Mouse (Mus musculus): ENCODE measurements around the gene Cdh9. TPM values are rescaled to one million over a fixed set of nuclear protein-coding genes. Genes with fewer than 3 reads are reported as not detected.

The Cdh9 gene
- not detected in 2 replicates for total RNA-seq (2014; fragmentation: Nextera tagmentation)
- 0.11 and 0.12 TPM in 2 replicates for total RNA-seq (2017)
- not detected in 2 replicates for polyA plus RNA-seq (2012)

DNA sequence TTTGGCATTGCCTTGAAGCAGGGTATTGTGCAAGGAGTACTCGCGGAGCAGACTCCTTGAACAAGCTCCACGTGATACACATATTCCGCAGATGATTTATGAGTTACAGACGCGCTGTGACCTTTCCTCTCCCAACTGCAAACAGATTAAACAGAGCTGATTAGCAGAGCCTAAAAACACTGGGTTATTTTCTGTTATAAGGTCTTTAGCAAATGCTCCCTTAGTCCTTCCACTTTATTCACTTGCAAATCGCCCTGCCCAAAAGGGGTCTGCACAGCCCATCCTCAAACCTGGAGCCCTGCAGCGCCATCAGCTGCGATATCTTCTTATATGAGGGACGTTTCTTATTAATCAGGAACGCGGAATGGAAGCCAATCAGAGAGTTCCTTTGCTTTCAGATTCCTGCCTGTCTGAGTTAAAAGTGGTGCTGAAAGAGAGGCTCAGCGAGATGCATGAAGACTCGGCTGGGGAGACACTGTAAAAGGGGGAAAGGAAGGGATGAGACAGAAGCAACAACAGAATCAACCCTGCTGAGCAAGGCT lies at the start of gene Cdh9:
Cdh9 (plus strand) TSS at position 287 of the 542 bp plus-strand sequence.
- Histone ChIP-seq H3K27me3 (ENCODE audit: insufficient read depth, low read length) (no peaks in the 10 kb centered on the region), H3K4me3 (ENCODE audit: low read depth, low read length) (no peak within 1 kb of the TSS), H3K9me3 (replicated peaks) (no peaks in the 10 kb centered on the region), H3K36me3 (replicated peaks) (no peaks in the 10 kb centered on the region), H3K4me1 (ENCODE audit: insufficient read depth, low read depth, low read length) (peaks cover 3% of the 10 kb centered on the region; the same call in 1 of the 2 replicates)
- DNase-seq (ENCODE audit: low spot score) = no peak
- ATAC-seq (ENCODE audit: extremely low read depth, insufficient number of reproducible peaks, low FRiP score, poor library complexity, severe bottlenecking) = no peak
- TF ChIP-seq TAL1 (conservative IDR thresholded peaks at IDR 0.05; ENCODE audit: low read depth, low read length) = no peak

GRCm38 (mm10) chr15:16679096-16679495 lies 49.5 kb upstream of the Cdh9 start:
- Histone ChIP-seq H3K4me1 (ENCODE audit: insufficient read depth, low read depth, low read length) (no peaks in the 10 kb centered on the region), H3K4me3 (ENCODE audit: low read depth, low read length) (no peak overlapping the region), H3K27me3 (ENCODE audit: insufficient read depth, low read length) (no peaks in the 10 kb centered on the region), H3K36me3 (replicated peaks) (no peaks in the 10 kb centered on the region), H3K9me3 (replicated peaks) (no peaks in the 10 kb centered on the region)
- TF ChIP-seq CTCF (IDR thresholded peaks at IDR 0.05; ENCODE audit: low read depth, low read length) (no peak), TAL1 (conservative IDR thresholded peaks at IDR 0.05; ENCODE audit: low read depth, low read length) (no peak), POLR2AphosphoS5 (IDR thresholded peaks at IDR 0.05; ENCODE audit: insufficient replicate concordance, low read depth, low read length) (no peak), GATA2 (IDR thresholded peaks at IDR 0.05; ENCODE audit: borderline replicate concordance, low read depth, low read length) (no peak), GATA1 (IDR thresholded peaks at IDR 0.05; ENCODE audit: borderline replicate concordance, low read length) (no peak)
- no peak for DNase-seq (ENCODE audit: low spot score)
- no peak for ATAC-seq (ENCODE audit: extremely low read depth, insufficient number of reproducible peaks, low FRiP score, poor library complexity, severe bottlenecking)

- no peaks in the 10 kb centered on the region for H3K9me3 ChIP-seq (replicated peaks)
Measured at GRCm38 (mm10) chr15:16699821-16700220, 28.7 kb upstream of the Cdh9 start.

DNA sequence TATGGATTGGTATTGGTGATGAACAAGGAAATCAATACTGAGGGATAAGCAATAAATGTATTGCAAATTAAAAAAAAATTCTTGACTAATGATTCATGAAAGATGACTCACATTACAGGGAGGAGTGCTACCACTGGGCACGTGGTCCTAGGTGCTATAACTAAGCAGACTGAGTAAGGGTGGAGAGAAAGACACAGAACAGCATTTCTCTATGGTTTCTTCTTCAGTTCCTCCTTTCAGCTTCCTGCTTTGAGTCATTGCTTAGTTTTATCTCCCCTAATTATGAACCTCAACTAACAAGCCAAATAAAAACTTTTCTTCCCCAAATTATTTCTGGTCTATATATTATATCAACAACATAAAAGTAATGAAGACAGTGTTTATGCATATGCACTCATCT lies 26.2 kb upstream of the Cdh9 start:
- no peak overlapping the region for H3K4me3 ChIP-seq (ENCODE audit: low read depth, low read length)
- no peaks in the 10 kb centered on the region for H3K27me3 ChIP-seq (ENCODE audit: insufficient read depth, low read length)
- ATAC-seq (ENCODE audit: extremely low read depth, insufficient number of reproducible peaks, low FRiP score, poor library complexity, severe bottlenecking) (no peak), DNase-seq (ENCODE audit: low spot score) (no peak)
- H3K4me1 ChIP-seq (ENCODE audit: insufficient read depth, low read depth, low read length) = 0 out of 2 replicates have a peak, but pooled peaks cover 3% of the 10 kb centered on the region
- TF ChIP-seq POLR2AphosphoS5 (IDR thresholded peaks at IDR 0.05; ENCODE audit: insufficient replicate concordance, low read depth, low read length) = no peak
- TF ChIP-seq TAL1 (conservative IDR thresholded peaks at IDR 0.05; ENCODE audit: low read depth, low read length) = no peak
- no peak for TF ChIP-seq GATA1 (IDR thresholded peaks at IDR 0.05; ENCODE audit: borderline replicate concordance, low read length)
- no peak for TF ChIP-seq GATA2 (IDR thresholded peaks at IDR 0.05; ENCODE audit: borderline replicate concordance, low read depth, low read length)
- no peak for TF ChIP-seq CTCF (IDR thresholded peaks at IDR 0.05; ENCODE audit: low read depth, low read length)
- no peaks in the 10 kb centered on the region for H3K36me3 ChIP-seq (replicated peaks)
- H3K9me3 ChIP-seq (replicated peaks) = no peaks in the 10 kb centered on the region

More at GRCm38 (mm10) chr15:16699821-16700220, 28.7 kb upstream of the Cdh9 start:
- TF ChIP-seq CTCF (IDR thresholded peaks at IDR 0.05; ENCODE audit: low read depth, low read length) (no peak), GATA1 (IDR thresholded peaks at IDR 0.05; ENCODE audit: borderline replicate concordance, low read length) (no peak), TAL1 (conservative IDR thresholded peaks at IDR 0.05; ENCODE audit: low read depth, low read length) (no peak), POLR2AphosphoS5 (IDR thresholded peaks at IDR 0.05; ENCODE audit: insufficient replicate concordance, low read depth, low read length) (no peak), GATA2 (IDR thresholded peaks at IDR 0.05; ENCODE audit: borderline replicate concordance, low read depth, low read length) (no peak)
- Histone ChIP-seq H3K27me3 (ENCODE audit: insufficient read depth, low read length) (no peaks in the 10 kb centered on the region), H3K4me3 (ENCODE audit: low read depth, low read length) (no peak overlapping the region), H3K4me1 (ENCODE audit: insufficient read depth, low read depth, low read length) (0 out of 2 replicates have a peak, but pooled peaks cover 3% of the 10 kb centered on the region), H3K36me3 (replicated peaks) (no peaks in the 10 kb centered on the region)
- ATAC-seq (ENCODE audit: extremely low read depth, insufficient number of reproducible peaks, low FRiP score, poor library complexity, severe bottlenecking) = no peak
- DNase-seq (ENCODE audit: low spot score) = no peak

- Histone ChIP-seq H3K9me3 (replicated peaks) (no peaks in the 10 kb centered on the region), H3K4me1 (ENCODE audit: insufficient read depth, low read depth, low read length) (no peaks in the 10 kb centered on the region), H3K4me3 (ENCODE audit: low read depth, low read length) (no peak overlapping the region), H3K27me3 (ENCODE audit: insufficient read depth, low read length) (no peaks in the 10 kb centered on the region), H3K36me3 (replicated peaks) (no peaks in the 10 kb centered on the region)
- DNase-seq (ENCODE audit: low spot score) = no peak
- no peak for ATAC-seq (ENCODE audit: extremely low read depth, insufficient number of reproducible peaks, low FRiP score, poor library complexity, severe bottlenecking)
- no peak for TF ChIP-seq GATA2 (IDR thresholded peaks at IDR 0.05; ENCODE audit: borderline replicate concordance, low read depth, low read length)
- no peak for TF ChIP-seq TAL1 (conservative IDR thresholded peaks at IDR 0.05; ENCODE audit: low read depth, low read length)
Measured at GRCm38 (mm10) chr15:16739088-16739487, 10.5 kb downstream of the Cdh9 start.

GRCm38 (mm10) chr15:16746672-16747071 lies 18.1 kb downstream of the Cdh9 start:
- DNase-seq (ENCODE audit: low spot score) = no peak
- Histone ChIP-seq H3K27me3 (ENCODE audit: insufficient read depth, low read length) (no peaks in the 10 kb centered on the region), H3K4me3 (ENCODE audit: low read depth, low read length) (no peak overlapping the region), H3K9me3 (replicated peaks) (no peaks in the 10 kb centered on the region), H3K36me3 (replicated peaks) (no peaks in the 10 kb centered on the region), H3K4me1 (ENCODE audit: insufficient read depth, low read depth, low read length) (no peaks in the 10 kb centered on the region; the same call in 1 of the 2 replicates)
- TF ChIP-seq TAL1 (conservative IDR thresholded peaks at IDR 0.05; ENCODE audit: low read depth, low read length) = 0 out of 2 replicates have a peak, but pooled peaks have one; percentile 14
- TF ChIP-seq CTCF (IDR thresholded peaks at IDR 0.05; ENCODE audit: low read depth, low read length) = no peak
- TF ChIP-seq GATA2 (IDR thresholded peaks at IDR 0.05; ENCODE audit: borderline replicate concordance, low read depth, low read length) = no peak
- peak; percentile 76 for ATAC-seq (ENCODE audit: extremely low read depth, insufficient number of reproducible peaks, low FRiP score, poor library complexity, severe bottlenecking)

GRCm38 (mm10) chr15:16763252-16763651 lies 34.7 kb downstream of the Cdh9 start:
- DNase-seq (ENCODE audit: low spot score) = no peak
- TF ChIP-seq GATA1 (IDR thresholded peaks at IDR 0.05; ENCODE audit: borderline replicate concordance, low read length) (no peak), TAL1 (conservative IDR thresholded peaks at IDR 0.05; ENCODE audit: low read depth, low read length) (no peak), POLR2AphosphoS5 (IDR thresholded peaks at IDR 0.05; ENCODE audit: insufficient replicate concordance, low read depth, low read length) (no peak), GATA2 (IDR thresholded peaks at IDR 0.05; ENCODE audit: borderline replicate concordance, low read depth, low read length) (no peak), CTCF (IDR thresholded peaks at IDR 0.05; ENCODE audit: low read depth, low read length) (no peak)
- H3K36me3 ChIP-seq (replicated peaks) = no peaks in the 10 kb centered on the region
- no peaks in the 10 kb centered on the region for H3K27me3 ChIP-seq (ENCODE audit: insufficient read depth, low read length)
- no peak for ATAC-seq (ENCODE audit: extremely low read depth, insufficient number of reproducible peaks, low FRiP score, poor library complexity, severe bottlenecking)
- no peaks in the 10 kb centered on the region for H3K9me3 ChIP-seq (replicated peaks)
- H3K4me1 ChIP-seq (ENCODE audit: insufficient read depth, low read depth, low read length) = no peaks in the 10 kb centered on the region
- H3K4me3 ChIP-seq (ENCODE audit: low read depth, low read length) = no peak overlapping the region
